Mouse (Mus musculus): Measurements from ENCODE around the gene Cog1. TPM values are rescaled to one million over a fixed set of nuclear protein-coding genes. Genes with fewer than 3 reads are reported as not detected.
"Not testable (repeated sequence)": the region's sequence is repeated elsewhere in the genome, so short reads cannot be mapped to it uniquely, and the experiment has no call there.

The Cog1 gene
- polyA plus RNA-seq, 1 experiment from 2014 or later = 25.4 TPM

GRCm38 (mm10) chr11:113657221-113657620 lies 8.3 kb downstream of the Cog1 start:
- no peak for ATAC-seq (ENCODE audit: low FRiP score, low read depth)
- H3K9ac ChIP-seq = no peak overlapping the region
- peaks cover 99% of the 10 kb centered on the region for H3K36me3 ChIP-seq
- no peak overlapping the region for H3K4me3 ChIP-seq
- no peaks in the 10 kb centered on the region for H3K27me3 ChIP-seq
- H3K9me3 ChIP-seq = no peaks in the 10 kb centered on the region
- peaks cover 26% of the 10 kb centered on the region for H3K4me1 ChIP-seq
- H3K4me2 ChIP-seq (replicated peaks) = no peak overlapping the region
- 66% methylated on average over 4 of the region's 4 CpGs for WGBS
- H3K27ac ChIP-seq = no peak overlapping the region

- Histone ChIP-seq H3K4me2 (replicated peaks) (no peak overlapping the region), H3K9ac (no peak overlapping the region; the same call in 1 of the 2 replicates), H3K36me3 (peaks cover 97% of the 10 kb centered on the region), H3K27ac (no peak overlapping the region), H3K9me3 (no peaks in the 10 kb centered on the region), H3K27me3 (no peaks in the 10 kb centered on the region), H3K4me1 (peaks cover 24% of the 10 kb centered on the region), H3K4me3 (no peak overlapping the region)
- ATAC-seq (ENCODE audit: low FRiP score, low read depth) = no peak
- WGBS = 85% methylated on average over 8 of the region's 8 CpGs
Observed at GRCm38 (mm10) chr11:113658319-113658718, 9.3 kb downstream of the Cog1 start.

GRCm38 (mm10) chr11:113658763-113659162 lies 9.8 kb downstream of the Cog1 start:
- Histone ChIP-seq H3K4me3 (no peak overlapping the region), H3K4me1 (peaks cover 20% of the 10 kb centered on the region), H3K36me3 (peaks cover 97% of the 10 kb centered on the region), H3K27me3 (no peaks in the 10 kb centered on the region), H3K27ac (no peak overlapping the region), H3K9me3 (no peaks in the 10 kb centered on the region), H3K4me2 (replicated peaks) (no peak overlapping the region), H3K9ac (no peak overlapping the region; the same call in 1 of the 2 replicates)
- 80% methylated on average over 4 of the region's 4 CpGs for WGBS
- no peak; the same call in 1 of the 2 replicates for ATAC-seq (ENCODE audit: low FRiP score, low read depth)

- H3K9ac ChIP-seq; H3K4me2 ChIP-seq (replicated peaks); H3K27me3 ChIP-seq; H3K4me1 ChIP-seq; H3K27ac ChIP-seq; H3K9me3 ChIP-seq; H3K4me3 ChIP-seq; ATAC-seq (ENCODE audit: low FRiP score, low read depth): not testable (repeated sequence)
- WGBS = 94% methylated on average over 3 of the region's 3 CpGs
- H3K36me3 ChIP-seq = peaks cover 92% of the 10 kb centered on the region
Observed at GRCm38 (mm10) chr11:113660213-113660612, 11.2 kb downstream of the Cog1 start.

GRCm38 (mm10) chr11:113660940-113661339 lies 12.0 kb downstream of the Cog1 start:
- Histone ChIP-seq H3K27ac (no peak overlapping the region), H3K27me3 (no peaks in the 10 kb centered on the region), H3K9ac (no peak overlapping the region), H3K4me1 (0 out of 2 replicates have a peak, but pooled peaks cover under 1% of the 10 kb centered on the region), H3K36me3 (peaks cover 84% of the 10 kb centered on the region), H3K4me2 (replicated peaks) (no peak overlapping the region), H3K4me3 (no peak overlapping the region), H3K9me3 (no peaks in the 10 kb centered on the region)
- WGBS = 89% methylated on average over 11 of the region's 11 CpGs
- ATAC-seq (ENCODE audit: low FRiP score, low read depth) = no peak

GRCm38 (mm10) chr11:113661835-113662351 lies 12.9 kb downstream of the Cog1 start:
- Histone ChIP-seq H3K9ac (no peak overlapping the region), H3K9me3 (no peaks in the 10 kb centered on the region), H3K4me3 (no peak overlapping the region), H3K27ac (no peak overlapping the region), H3K27me3 (no peaks in the 10 kb centered on the region), H3K4me1 (peaks cover 7% of the 10 kb centered on the region), H3K36me3 (peaks cover 79% of the 10 kb centered on the region), H3K4me2 (replicated peaks) (no peak overlapping the region)
- 93% methylated on average over 18 of the region's 18 CpGs for WGBS
- no peak for ATAC-seq (ENCODE audit: low FRiP score, low read depth)

GRCm38 (mm10) chr11:113664279-113664678 lies 15.3 kb downstream of the Cog1 start:
- WGBS = 83% methylated on average over 2 of the region's 2 CpGs
- Histone ChIP-seq H3K4me2 (replicated peaks) (no peak overlapping the region), H3K27ac (no peak overlapping the region), H3K9ac (no peak overlapping the region), H3K27me3 (no peaks in the 10 kb centered on the region), H3K36me3 (peaks cover 76% of the 10 kb centered on the region), H3K4me1 (peaks cover 14% of the 10 kb centered on the region), H3K4me3 (no peak overlapping the region), H3K9me3 (no peaks in the 10 kb centered on the region)
- no peak for ATAC-seq (ENCODE audit: low FRiP score, low read depth)

- Histone ChIP-seq H3K27me3 (no peaks in the 10 kb centered on the region), H3K9ac (no peak overlapping the region), H3K4me2 (replicated peaks) (no peak overlapping the region), H3K9me3 (no peaks in the 10 kb centered on the region), H3K36me3 (peaks cover 72% of the 10 kb centered on the region), H3K4me1 (peaks cover 14% of the 10 kb centered on the region), H3K4me3 (no peak overlapping the region), H3K27ac (no peak overlapping the region)
- ATAC-seq (ENCODE audit: low FRiP score, low read depth) = no peak
- 73% methylated on average over 6 of the region's 6 CpGs for WGBS
Observed at GRCm38 (mm10) chr11:113666205-113666604, 17.2 kb downstream of the Cog1 start.

GRCm38 (mm10) chr11:113666648-113667047 lies 17.7 kb downstream of the Cog1 start:
- ATAC-seq (ENCODE audit: low FRiP score, low read depth) = no peak
- 53% methylated on average over 10 of the region's 10 CpGs for whole genome bisulfite sequencing
- Histone ChIP-seq H3K36me3 (peaks cover 72% of the 10 kb centered on the region), H3K9me3 (no peaks in the 10 kb centered on the region), H3K27ac (no peak overlapping the region), H3K27me3 (no peaks in the 10 kb centered on the region), H3K4me2 (replicated peaks) (no peak overlapping the region), H3K9ac (no peak overlapping the region), H3K4me3 (no peak overlapping the region), H3K4me1 (peaks cover 14% of the 10 kb centered on the region)

- peaks cover 14% of the 10 kb centered on the region for H3K4me1 ChIP-seq
- H3K4me2 ChIP-seq (replicated peaks) = no peak overlapping the region
- H3K9ac ChIP-seq = no peak overlapping the region
- H3K27ac ChIP-seq = no peak overlapping the region
- no peaks in the 10 kb centered on the region for H3K27me3 ChIP-seq
- H3K36me3 ChIP-seq = peaks cover 72% of the 10 kb centered on the region
- 63% methylated on average over 2 of the region's 2 CpGs for WGBS
- no peaks in the 10 kb centered on the region for H3K9me3 ChIP-seq
- H3K4me3 ChIP-seq = no peak overlapping the region
- ATAC-seq (ENCODE audit: low FRiP score, low read depth) = no peak
Observed at GRCm38 (mm10) chr11:113667122-113667521, 18.2 kb downstream of the Cog1 start.

GRCm38 (mm10) chr11:113667704-113668103 lies 18.7 kb downstream of the Cog1 start:
- Histone ChIP-seq H3K4me3 (no peak overlapping the region), H3K27ac (no peak overlapping the region), H3K9me3 (no peaks in the 10 kb centered on the region), H3K36me3 (peaks cover 73% of the 10 kb centered on the region), H3K9ac (no peak overlapping the region), H3K27me3 (no peaks in the 10 kb centered on the region), H3K4me1 (peaks cover 14% of the 10 kb centered on the region), H3K4me2 (replicated peaks) (no peak overlapping the region)
- ATAC-seq (ENCODE audit: low FRiP score, low read depth) = no peak
- 84% methylated on average over 4 of the region's 4 CpGs for WGBS

GRCm38 (mm10) chr11:113668857-113669256 lies 19.9 kb downstream of the Cog1 start:
- H3K27ac ChIP-seq = no peak overlapping the region
- no peaks in the 10 kb centered on the region for H3K9me3 ChIP-seq
- no peak for ATAC-seq (ENCODE audit: low FRiP score, low read depth)
- 89% methylated on average over 5 of the region's 5 CpGs for whole genome bisulfite sequencing
- H3K4me1 ChIP-seq = peaks cover 14% of the 10 kb centered on the region
- no peak overlapping the region for H3K4me2 ChIP-seq (replicated peaks)
- no peaks in the 10 kb centered on the region for H3K27me3 ChIP-seq
- peaks cover 74% of the 10 kb centered on the region for H3K36me3 ChIP-seq
- no peak overlapping the region for H3K4me3 ChIP-seq
- H3K9ac ChIP-seq = no peak overlapping the region

- ATAC-seq (ENCODE audit: low FRiP score, low read depth) = no peak
- Histone ChIP-seq H3K36me3 (peaks cover 75% of the 10 kb centered on the region), H3K4me2 (replicated peaks) (no peak overlapping the region), H3K9ac (no peak overlapping the region), H3K9me3 (no peaks in the 10 kb centered on the region), H3K27ac (no peak overlapping the region), H3K27me3 (no peaks in the 10 kb centered on the region), H3K4me1 (peaks cover 14% of the 10 kb centered on the region), H3K4me3 (no peak overlapping the region)
- WGBS = 62% methylated on average over 4 of the region's 4 CpGs
Observed at GRCm38 (mm10) chr11:113669711-113670110, 20.7 kb downstream of the Cog1 start.

All from limb, embryonic 13.5 days (tissue).